Mouse (Mus musculus) erythroblast, embryonic 14.5 days (primary cell): Measurements from ENCODE around the gene Gm5916. TPM values are rescaled to one million over a fixed set of nuclear protein-coding genes. Genes with fewer than 3 reads are reported as not detected.

Experiments used
- H3K27me3 ChIP-seq: 2 replicates; pipeline ENCODE4 v1.6.1; 2012; ENCODE audit warnings: inconsistent platforms; ENCODE audit not compliant: control insufficient read depth
- H3K36me3 ChIP-seq: 2 replicates; pipeline ENCODE4 v1.6.1; 2012; ENCODE audit warnings: mild to moderate bottlenecking, inconsistent platforms; ENCODE audit not compliant: control insufficient read depth
- H3K4me1 ChIP-seq: 2 replicates; pipeline ENCODE4 v1.6.1; 2012; ENCODE audit warnings: inconsistent platforms; ENCODE audit not compliant: control insufficient read depth
- H3K4me3 ChIP-seq: replicated peaks from 2 replicates; pipeline ENCODE3; 2012; ENCODE audit warnings: moderate library complexity, mild to moderate bottlenecking, inconsistent platforms
- H3K9me3 ChIP-seq: 2 replicates; pipeline ENCODE4 v1.6.1; 2012; ENCODE audit warnings: low read length, inconsistent platforms, mixed read lengths; ENCODE audit not compliant: control insufficient read depth
- GATA1 ChIP-seq: IDR thresholded peaks from 2 replicates; pipeline ENCODE4 v1.6.1; 2012; ENCODE audit warnings: low read length, inconsistent platforms, mixed read lengths
- TAL1 ChIP-seq: IDR thresholded peaks from 3 replicates; pipeline ENCODE4 v1.6.1; 2012; ENCODE audit warnings: low read length, inconsistent platforms, mixed read lengths
- polyA plus RNA-seq: library from polyadenylated mRNA; stranded (reverse); fragments of >175 nt; gene quantifications from 2 replicates; pipeline ENCODE4 v1.2.3, GENCODE M21; 2012

Gm5916 gene
- not detected in 2 replicates for polyA plus RNA-seq

GRCm38 (mm10) chr9:36128679-36129078 is at the start of gene Gm5916:
Gm5916 (minus strand) TSS chr9:36128779.
- Histone ChIP-seq H3K9me3 (no peaks in the 10 kb centered on the region), H3K36me3 (no peaks in the 10 kb centered on the region), H3K27me3 (no peaks in the 10 kb centered on the region), H3K4me3 (no peak within 1 kb of the TSS), H3K4me1 (no peaks in the 10 kb centered on the region)
- TF ChIP-seq GATA1: no peak
- no peak for TF ChIP-seq TAL1

Other genes with a start within 250 kb of the Gm5916 start
- gene 9230113P08Rik, start 220.4 kb downstream of the Gm5916 start, polyA plus RNA-seq: not detected in 2 replicates